Mouse (Mus musculus) CH12.LX (cell line): Measurements from ENCODE around the gene Bpifb5. TPM values are rescaled to one million over a fixed set of nuclear protein-coding genes. Genes with fewer than 3 reads are reported as not detected.
"Not testable (repeated sequence)": the region's sequence is repeated elsewhere in the genome, so short reads cannot be mapped to it uniquely, and the experiment has no call there.

Source experiments
- DNase-seq: peaks from one replicate; pipeline ENCODE4 v3.0.0-alpha.2; 2013; ENCODE audit errors: extremely low read depth
- H3K27ac ChIP-seq: 2 replicates; pipeline ENCODE4 v1.5.1; 2012; ENCODE audit warnings: low read depth, mild to moderate bottlenecking, control low read depth, moderate library complexity; ENCODE audit not compliant: insufficient read depth
- H3K27me3 ChIP-seq: replicated peaks from 2 replicates; pipeline ENCODE3; 2012; ENCODE audit warnings: inconsistent platforms
- H3K36me3 ChIP-seq, 2 experiments: replicated peaks in 1 of 2; 2 replicates each; pipeline versions ENCODE3 to v1.6.1; 2012; ENCODE audit warnings: inconsistent platforms in 1 of 2, low read length in 1 of 2, mild to moderate bottlenecking in 1 of 2, mixed read lengths in 1 of 2, moderate library complexity in 1 of 2; ENCODE audit not compliant: control insufficient read depth in 1 of 2, insufficient read depth in 1 of 2
- H3K4me1 ChIP-seq, 2 experiments: 2 replicates each; pipeline ENCODE4 v1.6.1; 2012; ENCODE audit warnings: inconsistent platforms in 1 of 2, moderate library complexity in 1 of 2; ENCODE audit not compliant: insufficient read depth in 2 of 2, control insufficient read depth in 1 of 2
- H3K4me2 ChIP-seq: 2 replicates; pipeline ENCODE4 v1.6.1; 2012; ENCODE audit warnings: low read depth, mild to moderate bottlenecking, control low read depth; ENCODE audit not compliant: poor library complexity, insufficient read depth, severe bottlenecking
- H3K4me3 ChIP-seq, 3 experiments: fragments of 150-350 bp in 1 of 3; sonication (generic) in 1 of 3; replicated peaks in 1 of 3; 2 replicates each; pipeline versions ENCODE3 to v1.5.1; 2011 to 2012; ENCODE audit warnings: low read depth in 2 of 3, low read length in 2 of 3, mild to moderate bottlenecking in 2 of 3, moderate library complexity in 2 of 3, control low read depth in 1 of 3, improper control_type of control experiment in 1 of 3, inconsistent platforms in 1 of 3, mixed read lengths in 1 of 3; ENCODE audit not compliant: poor library complexity in 1 of 3
- H3K79me2 ChIP-seq: replicated peaks from 2 replicates; pipeline ENCODE4 v1.6.1; 2012; ENCODE audit warnings: mild to moderate bottlenecking, moderate library complexity; ENCODE audit not compliant: control insufficient read depth, poor library complexity, insufficient read depth, severe bottlenecking; ENCODE audit errors: extremely low read depth
- H3K9ac ChIP-seq: 2 replicates; pipeline ENCODE4 v1.6.1; 2012; ENCODE audit warnings: low read depth, mild to moderate bottlenecking, control low read depth, moderate library complexity; ENCODE audit not compliant: insufficient read depth
- H3K9me3 ChIP-seq: replicated peaks from 2 replicates; pipeline ENCODE3; 2012; ENCODE audit warnings: low read length, inconsistent platforms, mixed read lengths
- CHD2 ChIP-seq: IDR thresholded peaks from 2 replicates; pipeline ENCODE4 v1.6.1; 2011; ENCODE audit warnings: low read length, improper control_type of control experiment
- HCFC1 ChIP-seq: IDR thresholded peaks from 2 replicates; pipeline ENCODE4 v1.6.1; 2012; ENCODE audit warnings: low read depth, mild to moderate bottlenecking, inconsistent platforms, low read length, improper control_type of control experiment
- JUND ChIP-seq: conservative IDR thresholded peaks from 2 replicates; pipeline ENCODE4 v1.6.1; 2011; ENCODE audit warnings: low read depth, low read length, improper control_type of control experiment
- KAT2A ChIP-seq: IDR thresholded peaks from 2 replicates; pipeline ENCODE4 v1.6.1; 2012; ENCODE audit warnings: low read length, improper control_type of control experiment, inconsistent platforms; ENCODE audit not compliant: insufficient replicate concordance
- MYC ChIP-seq: IDR thresholded peaks from 2 replicates; pipeline ENCODE4 v1.6.1; 2011; ENCODE audit warnings: low read depth, mild to moderate bottlenecking, improper control_type of control experiment, low read length
- PAX5 ChIP-seq: IDR thresholded peaks from 2 replicates; pipeline ENCODE4 v1.6.1; 2012; ENCODE audit warnings: low read length, inconsistent platforms, mixed read lengths
- RAD21 ChIP-seq: IDR thresholded peaks from 2 replicates; pipeline ENCODE4 v1.6.1; 2011; ENCODE audit warnings: low read depth, mild to moderate bottlenecking, low read length, improper control_type of control experiment, moderate library complexity
- USF1 ChIP-seq: IDR thresholded peaks from 2 replicates; pipeline ENCODE4 v1.6.1; 2014; ENCODE audit warnings: low read depth, mild to moderate bottlenecking, inconsistent platforms, low read length, improper control_type of control experiment
- dilution Hi-C: fragments of 300-500 bp; cut with MboI; formaldehyde crosslinking; loops from 2 replicates; pipeline ENCODE4 v1.14.3; 2020; ENCODE audit warnings: low sequenced_read_pairs; ENCODE audit not compliant: extremely low pct_unique_long_range_greater_than_20kb, extremely low pct_ligation_motif_present
- in situ Hi-C: fragments of 300-500 bp; cut with MboI; formaldehyde crosslinking; loops from 3 replicates; pipeline ENCODE4 v1.14.3; 2019; ENCODE audit warnings: low sequenced_read_pairs, low pct_ligation_motif_present, low pct_unique_long_range_greater_than_20kb, mixed read lengths
- polyA plus RNA-seq: library from polyadenylated mRNA; unstranded; fragments of >175 nt; gene quantifications from 2 replicates; pipeline ENCODE4 v1.2.1, GENCODE M21; 2012; ENCODE audit warnings: low read depth; ENCODE audit not compliant: insufficient read length
- total RNA-seq, 2 experiments: library from RNA; depleted of rRNA; stranded (reverse); fragments of 300-350 nt in 1 of 2; fragments of >200 nt in 1 of 2; gene quantifications; 2 replicates each; pipeline ENCODE4 v1.2.3; 2012 to 2014

Bpifb5 gene
- total and polyA plus RNA-seq, 3 experiments, result not detected

DNA sequence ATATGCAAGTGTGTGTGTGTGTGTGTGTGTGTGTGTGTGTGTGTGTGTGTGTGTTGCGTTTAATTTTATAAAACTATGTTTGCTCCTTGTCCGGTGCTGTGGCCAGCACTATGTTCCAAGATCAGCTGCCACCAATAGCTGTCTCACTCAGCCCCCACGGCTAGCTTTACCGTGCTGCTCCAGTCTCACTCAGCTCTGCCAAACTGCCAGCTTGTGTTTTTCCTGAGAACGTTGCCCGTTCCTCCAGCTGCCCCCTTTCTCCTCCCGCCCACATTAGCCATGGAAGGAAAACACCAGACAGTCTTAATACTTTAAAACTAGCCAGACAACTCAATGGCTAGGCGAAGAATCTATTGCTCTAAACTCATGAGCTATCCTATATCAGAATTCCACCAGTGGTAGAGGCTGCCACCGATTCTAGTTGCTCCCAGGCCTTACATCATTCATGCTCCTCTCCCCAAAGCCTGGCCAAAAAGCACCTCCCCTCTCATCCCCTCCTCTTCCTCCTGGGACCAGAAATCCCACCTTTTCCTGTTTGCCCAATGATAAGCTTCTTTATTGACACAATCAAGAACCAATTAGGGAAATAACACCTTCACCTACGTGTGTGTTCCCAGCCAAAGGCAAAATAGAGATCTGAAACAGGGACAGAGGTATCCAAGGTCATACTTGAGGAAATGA lies 20.0 kb downstream of the Bpifb5 start:
- no peak for DNase-seq
- no peaks in the 10 kb centered on the region for H3K79me2 ChIP-seq
- peaks cover 43% of the 10 kb centered on the region for H3K27me3 ChIP-seq
- no peak for TF ChIP-seq JUND
- in situ Hi-C loops (no loop called here), dilution Hi-C loops (no loop called here)
- peaks cover 27% of the 10 kb centered on the region for H3K9me3 ChIP-seq
- no peaks in the 10 kb centered on the region for H3K36me3 ChIP-seq
- no peak overlapping the region for H3K9ac ChIP-seq
- H3K4me3 ChIP-seq, result no peak overlapping the region
- no peak overlapping the region for H3K4me2 ChIP-seq
- no peaks in the 10 kb centered on the region for H3K4me1 ChIP-seq
- no peak overlapping the region for H3K27ac ChIP-seq

DNA sequence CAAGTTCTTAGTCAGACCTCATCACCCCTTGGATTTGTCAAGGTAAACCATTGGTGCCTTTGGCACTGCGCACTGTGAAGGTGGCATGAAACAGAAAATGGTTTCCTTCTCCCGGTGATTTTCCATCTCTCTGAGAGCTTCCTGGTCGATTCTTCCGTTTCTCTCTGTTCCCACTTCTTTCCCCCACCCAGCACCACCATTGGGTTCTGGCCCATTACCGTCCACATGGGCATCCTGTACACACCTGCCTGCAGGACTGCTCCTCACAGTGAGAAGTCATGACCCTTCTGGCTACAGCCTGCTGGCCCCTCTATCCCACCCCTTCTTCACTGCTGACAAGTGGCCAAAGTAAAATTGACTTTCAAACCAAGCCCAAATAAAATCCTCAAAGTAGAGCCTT lies 21.8 kb downstream of the Bpifb5 start:
- Histone ChIP-seq H3K4me1 (no peaks in the 10 kb centered on the region), H3K4me2 (no peak overlapping the region), H3K4me3 (no peak overlapping the region), H3K27me3 (peaks cover 42% of the 10 kb centered on the region), H3K36me3 (no peaks in the 10 kb centered on the region), H3K27ac (no peak overlapping the region), H3K9ac (no peak overlapping the region), H3K79me2 (no peaks in the 10 kb centered on the region)
- in situ Hi-C loops (no loop called here), dilution Hi-C loops (no loop called here)
- no peak for DNase-seq
- TF ChIP-seq HCFC1 (no peak), CHD2 (no peak), KAT2A (no peak), MYC (no peak), RAD21 (no peak), PAX5 (no peak), USF1 (no peak)
- TF ChIP-seq, all 38 proteins: peak for 0
- peaks cover 23% of the 10 kb centered on the region for H3K9me3 ChIP-seq

DNA sequence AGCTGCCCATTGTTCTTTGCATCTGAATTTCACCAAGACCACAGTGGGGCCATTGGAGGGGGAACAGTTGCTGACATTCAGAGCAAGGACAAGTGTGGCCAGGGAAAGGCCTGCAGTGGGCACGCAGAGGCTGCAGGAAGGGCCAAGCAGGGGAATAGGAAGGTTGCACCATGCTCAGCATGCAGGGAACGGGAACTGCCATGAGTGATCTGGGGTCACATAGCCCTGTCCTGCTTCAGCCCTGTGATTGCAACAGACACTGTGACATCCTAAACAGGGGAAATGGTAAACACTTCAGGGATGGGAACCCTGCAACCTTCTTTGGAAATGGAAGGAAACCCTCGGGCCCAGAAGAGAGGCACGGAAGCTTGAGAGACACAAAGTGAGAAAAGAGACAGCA lies 31.7 kb downstream of the Bpifb5 start:
- H3K27ac ChIP-seq, H3K9me3 ChIP-seq, in situ Hi-C loops, dilution Hi-C loops, H3K36me3 ChIP-seq, H3K79me2 ChIP-seq, H3K4me1 ChIP-seq, H3K4me2 ChIP-seq, H3K9ac ChIP-seq, DNase-seq, H3K4me3 ChIP-seq: not testable (repeated sequence)
- peaks cover 47% of the 10 kb centered on the region for H3K27me3 ChIP-seq
